In genomic region chr6:94944196-94944595, GRCm38 (mm10) we compare ENCODE assay signal across 16 mouse cellular contexts.
A peak's percentile ranks its signal among the peaks of the same experiment; 100 is the strongest.
DNase-seq lines count a peak whose midpoint lies in the region; ATAC-seq lines count a peak whose summit lies in the region.
"Had no signal": no experiment of that assay in that cellular context is flagged by ENCODE, and none has a peak within 500 bp of the region (broad histone marks: within the 10 kb centered on the region; RNA-seq: fewer than 3 reads in every experiment).

No protein-coding gene starts in this region.

- H3K36me3 ChIP-seq in limb, embryonic 11.5 days (ENCODE audit: control insufficient read depth, insufficient read depth, low read length), result no peaks in the 10 kb centered on the region
- no peaks in the 10 kb centered on the region for H3K36me3 ChIP-seq in limb, embryonic 10.5 days
- H3K36me3 ChIP-seq in stomach, embryonic 15.5 days, result no peaks in the 10 kb centered on the region
- H3K36me3 ChIP-seq: heart, embryonic 12.5 days; hindbrain, embryonic 10.5 days; midbrain, embryonic 10.5 days had no signal

- DNase-seq in embryo, embryonic 10 days (ENCODE audit: low spot score), result peak; percentile 45
- DNase-seq in embryo, embryonic 9.5 days (ENCODE audit: extremely low spot score), result no peak
- peak; percentile 36 for DNase-seq in limb, embryonic 11.5 days (ENCODE audit: low spot score)
- DNase-seq in limb, embryonic 10.5 days (ENCODE audit: low spot score), result no peak
- DNase-seq in embryo, embryonic 11 days, result peak; percentile 45
- DNase-seq in right cerebral cortex, postnatal 4 days, result no peak
- DNase-seq in right cerebral cortex, postnatal 10 days (ENCODE audit: low spot score in 2 of 2), result no peak
- DNase-seq: cerebellum, adult 11 months; kidney, adult 8-10 months; thymus, postnatal 25 days had no signal

- H3K27ac ChIP-seq in limb, embryonic 11.5 days (replicated peaks; ENCODE audit: low read depth, low read length), result no peak overlapping the region
- no peak overlapping the region for H3K27ac ChIP-seq in limb, embryonic 10.5 days
- peak overlapping the region; percentile 41; the same call in 1 of the 2 replicates for H3K27ac ChIP-seq in stomach, embryonic 15.5 days
- H3K27ac ChIP-seq: hindbrain, embryonic 10.5 days; midbrain, embryonic 10.5 days had no signal

- H3K9ac ChIP-seq in limb, embryonic 11.5 days (ENCODE audit: low read length), result no peak overlapping the region
- no peak overlapping the region for H3K9ac ChIP-seq in stomach, embryonic 15.5 days
- H3K9ac ChIP-seq: heart, embryonic 12.5 days had no signal

- no peaks in the 10 kb centered on the region for H3K9me3 ChIP-seq in limb, embryonic 11.5 days (ENCODE audit: control insufficient read depth, low read length)
- no peaks in the 10 kb centered on the region for H3K9me3 ChIP-seq in limb, embryonic 10.5 days (replicated peaks)
- H3K9me3 ChIP-seq in stomach, embryonic 15.5 days, result no peaks in the 10 kb centered on the region
- H3K9me3 ChIP-seq: heart, embryonic 12.5 days; hindbrain, embryonic 10.5 days; midbrain, embryonic 10.5 days had no signal

- H3K27me3 ChIP-seq in limb, embryonic 11.5 days (ENCODE audit: control insufficient read depth, insufficient read depth, low read length), result no peaks in the 10 kb centered on the region
- H3K27me3 ChIP-seq in limb, embryonic 10.5 days (ENCODE audit: low read depth, poor library complexity, severe bottlenecking), result no peaks in the 10 kb centered on the region
- H3K27me3 ChIP-seq in stomach, embryonic 15.5 days (replicated peaks), result no peaks in the 10 kb centered on the region
- H3K27me3 ChIP-seq: heart, embryonic 12.5 days had no signal

- H3K4me3 ChIP-seq in limb, embryonic 11.5 days (ENCODE audit: low read depth, low read length), result no peak overlapping the region
- no peak overlapping the region for H3K4me3 ChIP-seq in limb, embryonic 10.5 days
- H3K4me3 ChIP-seq in stomach, embryonic 15.5 days (replicated peaks), result no peak overlapping the region
- H3K4me3 ChIP-seq: heart, embryonic 12.5 days; hindbrain, embryonic 10.5 days; midbrain, embryonic 10.5 days had no signal

- 0 out of 2 replicates have a peak, but pooled peaks cover 6% of the 10 kb centered on the region for H3K4me1 ChIP-seq in limb, embryonic 11.5 days (ENCODE audit: control insufficient read depth, insufficient read depth, low read length)
- peaks cover 18% of the 10 kb centered on the region for H3K4me1 ChIP-seq in limb, embryonic 10.5 days
- peaks cover 15% of the 10 kb centered on the region for H3K4me1 ChIP-seq in stomach, embryonic 15.5 days
- H3K4me1 ChIP-seq: heart, embryonic 12.5 days; midbrain, embryonic 10.5 days had no signal

- 50% methylated on average over 4 of the region's 4 CpGs for WGBS in limb, embryonic 11.5 days
- WGBS in limb, embryonic 10.5 days, result 52% methylated on average over 4 of the region's 4 CpGs
- WGBS in stomach, embryonic 15.5 days, result 19% methylated on average over 4 of the region's 4 CpGs

- no peak overlapping the region for H3K4me2 ChIP-seq in limb, embryonic 11.5 days (ENCODE audit: low read depth, severe bottlenecking)
- no peak overlapping the region for H3K4me2 ChIP-seq in stomach, embryonic 15.5 days
- H3K4me2 ChIP-seq: heart, embryonic 12.5 days; liver, embryonic 11.5 days had no signal

- no peak for ATAC-seq in limb, embryonic 11.5 days (ENCODE audit: insufficient number of reproducible peaks, low FRiP score, low TSS enrichment, low read depth)
- peak; percentile 39; the same call in 1 of the 2 replicates for ATAC-seq in stomach, embryonic 15.5 days (ENCODE audit: insufficient read depth, low FRiP score, low read depth)
- ATAC-seq: lung, postnatal 0 days had no signal

Comparison
In these comparisons a context has a peak if more than half of its experiments do, and no peak if none do; other contexts are left out.
1. DNase-seq: peak in embryo, embryonic 10 days (single experiment), limb, embryonic 11.5 days (single experiment) and embryo, embryonic 11 days (single experiment); none in embryo, embryonic 9.5 days (single experiment), limb, embryonic 10.5 days (single experiment), right cerebral cortex, postnatal 4 days (single experiment) and right cerebral cortex, postnatal 10 days (0 of 2).